Mouse (Mus musculus): ENCODE results near the gene Gm6685. TPM values are rescaled to one million over a fixed set of nuclear protein-coding genes. Genes with fewer than 3 reads are reported as not detected.

Gm6685 gene
- total RNA-seq (2023): 3.7 TPM

GRCm38 (mm10) chr11:28339224-28340150, at the start of gene Gm6685:
Gene Gm6685 (minus strand): TSS chr11:28339867.

Other genes with a start within 250 kb of the Gm6685 start
- 0.15 TPM for gene Ccdc85a, start 244.5 kb upstream of the Gm6685 start, total RNA-seq (2023)